Mouse (Mus musculus) stomach, embryonic 14.5 days (tissue): ENCODE data around the gene Dpagt1. TPM values are rescaled to one million over a fixed set of nuclear protein-coding genes. Genes with fewer than 3 reads are reported as not detected.
"Not testable (repeated sequence)": the region's sequence is repeated elsewhere in the genome, so short reads cannot be mapped to it uniquely, and the experiment has no call there.

Experiments
- ATAC-seq: fragments of 200-750 bp; cut with Nextera tagmentation; 2 replicates; pipeline ENCODE4 v1.8.0; 2017; ENCODE audit warnings: low read depth, moderate TSS enrichment; ENCODE audit not compliant: insufficient number of reproducible peaks, insufficient read depth, low FRiP score
- H3K27ac ChIP-seq: fragments of 300-500 bp; sonication (generic); 2 replicates; pipeline ENCODE4 v1.5.1; 2014; ENCODE audit warnings: mild to moderate bottlenecking, low read length, moderate library complexity, mixed read lengths
- H3K27me3 ChIP-seq: fragments of 300-500 bp; sonication (generic); 2 replicates; pipeline ENCODE4 v1.6.1; 2014; ENCODE audit warnings: low read length, control low read depth, mixed read lengths; ENCODE audit not compliant: control insufficient read depth, insufficient read depth
- H3K36me3 ChIP-seq: fragments of 300-500 bp; sonication (generic); 2 replicates; pipeline ENCODE4 v1.6.1; 2014; ENCODE audit warnings: mild to moderate bottlenecking, control low read depth, low read length, moderate library complexity, mixed read lengths; ENCODE audit not compliant: control insufficient read depth, insufficient read depth
- H3K4me1 ChIP-seq: fragments of 300-500 bp; sonication (generic); 2 replicates; pipeline ENCODE4 v1.6.1; 2014; ENCODE audit warnings: low read length, control low read depth, mixed read lengths; ENCODE audit not compliant: control insufficient read depth, insufficient read depth
- H3K4me2 ChIP-seq: fragments of 300-500 bp; sonication (generic); replicated peaks from 2 replicates; pipeline ENCODE4 v1.6.1; 2014; ENCODE audit warnings: low read depth, low read length, control low read depth
- H3K4me3 ChIP-seq: fragments of 300-500 bp; sonication (generic); 2 replicates; pipeline ENCODE4 v1.5.1; 2014; ENCODE audit warnings: low read depth, low read length, control low read depth
- H3K9ac ChIP-seq: fragments of 300-500 bp; sonication (generic); replicated peaks from 2 replicates; pipeline ENCODE4 v1.6.1; 2014; ENCODE audit warnings: low read depth, mild to moderate bottlenecking, control low read depth, low read length, moderate library complexity, mixed read lengths
- H3K9me3 ChIP-seq: fragments of 300-500 bp; sonication (generic); 2 replicates; pipeline ENCODE4 v1.6.1; 2016; ENCODE audit warnings: low read depth, low read length, control low read depth; ENCODE audit not compliant: control insufficient read depth
- WGBS: fragments of 180-500 bp; shearing (Covaris S2); extraction: QIAGEN DNeasy Blood & Tissue Kit; methylation state at CpG from one replicate; pipeline ENCODE4 v1.1.7; 2014; 5-methylcytosine and 5-hydroxymethylcytosine counted together
- polyA plus RNA-seq: library from polyadenylated mRNA; unstranded; fragments of >200 nt; fragmentation: Nextera tagmentation; extraction: Ambion mirVana; gene quantifications from 2 replicates; pipeline ENCODE4 v1.2.1, GENCODE M21; 2014

Dpagt1 gene
- polyA plus RNA-seq, 1 experiment from 2014 or later: 46.7 TPM

GRCm38 (mm10) chr9:44323656-44324055 is 2.2 kb upstream of the Dpagt1 start:
- not testable (repeated sequence) for H3K4me3 ChIP-seq, H3K36me3 ChIP-seq, ATAC-seq, H3K9me3 ChIP-seq, H3K4me2 ChIP-seq, H3K27ac ChIP-seq, H3K27me3 ChIP-seq, H3K9ac ChIP-seq
- WGBS: 77% methylated on average over 4 of the region's 4 CpGs
- peaks cover 19% of the 10 kb centered on the region for H3K4me1 ChIP-seq

GRCm38 (mm10) chr9:44324147-44324546 is 1.7 kb upstream of the Dpagt1 start:
- no peak overlapping the region for H3K4me3 ChIP-seq
- no peaks in the 10 kb centered on the region for H3K27me3 ChIP-seq
- 67% methylated on average over 6 of the region's 6 CpGs for WGBS
- H3K9me3 ChIP-seq: no peaks in the 10 kb centered on the region
- no peak overlapping the region for H3K4me2 ChIP-seq
- no peak for ATAC-seq
- peaks cover 14% of the 10 kb centered on the region for H3K4me1 ChIP-seq
- H3K9ac ChIP-seq: no peak overlapping the region
- no peak overlapping the region for H3K27ac ChIP-seq
- H3K36me3 ChIP-seq: peaks cover 5% of the 10 kb centered on the region; the same call in 1 of the 2 replicates

DNA sequence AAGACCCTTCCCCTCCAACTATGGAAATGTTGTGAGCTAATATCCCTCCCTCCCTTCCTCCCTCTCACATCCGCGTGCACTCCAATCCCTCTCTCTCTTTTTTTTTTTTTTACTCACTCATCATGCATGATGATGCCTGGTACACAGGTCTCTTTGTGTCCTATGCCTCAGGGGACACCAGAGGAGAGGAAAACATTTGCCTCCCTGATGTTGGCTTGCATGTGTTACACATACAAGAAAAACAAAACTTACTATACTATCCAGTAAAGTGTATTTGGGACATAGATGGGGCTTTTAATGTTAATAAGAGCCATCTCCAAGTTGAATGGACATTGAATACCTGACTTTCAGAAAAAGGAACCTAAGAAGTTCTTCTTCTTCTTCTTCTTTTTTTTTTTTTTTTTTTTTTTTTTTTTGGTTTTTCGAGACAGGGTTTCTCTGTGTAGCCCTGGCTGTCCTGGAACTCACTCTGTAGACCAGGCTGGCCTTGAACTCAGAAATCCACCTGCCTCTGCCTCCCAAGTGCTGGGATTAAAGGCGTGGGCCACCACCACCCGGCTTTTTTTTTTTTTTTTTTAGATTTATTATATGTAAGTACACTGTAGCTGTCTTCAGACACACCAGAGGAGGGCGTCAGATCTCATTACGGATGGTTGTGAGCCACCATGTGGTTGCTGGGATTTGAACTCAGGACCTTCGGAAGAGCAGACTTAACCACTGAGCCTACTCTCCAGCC is 619 bp upstream of the Dpagt1 start:
- H3K27me3 ChIP-seq, H3K9me3 ChIP-seq, ATAC-seq, H3K9ac ChIP-seq: not testable (repeated sequence)
- WGBS: 54% methylated on average over 6 of the region's 8 CpGs
- Histone ChIP-seq H3K36me3 (peaks cover 10% of the 10 kb centered on the region; the same call in 1 of the 2 replicates), H3K27ac (peak overlapping the region; percentile 86; the same call in 1 of the 2 replicates), H3K4me2 (peak overlapping the region; percentile 74), H3K4me1 (peaks cover 13% of the 10 kb centered on the region), H3K4me3 (0 out of 2 replicates have a peak overlapping the region, but pooled peaks have one; percentile 62)

DNA sequence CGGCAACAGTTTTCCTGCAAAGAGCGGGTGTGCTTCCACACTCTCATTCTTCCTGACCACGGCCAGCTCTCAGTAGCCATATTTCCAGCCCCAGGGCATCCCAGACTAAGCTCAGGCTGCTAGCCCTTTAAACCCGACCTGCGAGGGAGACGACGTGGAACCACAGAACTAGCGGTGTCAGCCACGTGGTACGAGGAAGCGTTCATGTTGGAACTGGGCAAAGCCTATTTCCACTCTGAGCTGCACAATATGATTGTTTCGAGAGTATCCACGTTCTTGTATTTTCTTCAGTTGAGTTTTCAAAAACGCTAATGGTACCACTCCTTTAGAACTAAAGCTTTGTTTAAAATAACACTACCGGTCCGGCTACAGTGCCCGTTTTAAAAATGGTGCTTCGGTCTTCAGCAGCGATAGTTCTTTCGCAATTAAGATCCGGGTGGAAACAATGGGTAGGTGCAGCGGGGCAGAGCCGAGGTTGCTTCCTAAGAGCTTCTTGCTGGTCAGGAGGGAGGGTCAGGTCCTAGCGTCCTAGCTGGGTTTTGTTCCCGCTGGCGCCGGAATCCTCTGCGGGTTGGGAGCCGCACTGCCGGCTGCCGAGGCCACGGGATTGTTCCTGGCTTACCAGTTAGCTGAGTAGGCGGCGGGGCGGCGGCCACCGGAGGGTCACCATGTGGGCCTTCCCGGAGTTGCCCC is 698 bp downstream of the Dpagt1 start:
- Histone ChIP-seq H3K9me3 (no peaks in the 10 kb centered on the region), H3K27ac (peak overlapping the region; percentile 86), H3K36me3 (peaks cover 20% of the 10 kb centered on the region), H3K27me3 (no peaks in the 10 kb centered on the region), H3K4me1 (peaks cover 13% of the 10 kb centered on the region), H3K4me2 (peak overlapping the region; percentile 74), H3K9ac (peak overlapping the region; percentile 69), H3K4me3 (peak overlapping the region; percentile 62)
- peak; percentile 89 for ATAC-seq
- WGBS: under 1% methylated on average over 38 of the region's 38 CpGs

GRCm38 (mm10) chr9:44327064-44327711 is 1.4 kb downstream of the Dpagt1 start:
- ATAC-seq: peak; percentile 42; the same call in 1 of the 2 replicates
- peak overlapping the region; percentile 69 for H3K9ac ChIP-seq
- peaks cover 13% of the 10 kb centered on the region for H3K4me1 ChIP-seq
- H3K27me3 ChIP-seq: no peaks in the 10 kb centered on the region
- peak overlapping the region; percentile 86 for H3K27ac ChIP-seq
- H3K36me3 ChIP-seq: peaks cover 25% of the 10 kb centered on the region
- no peaks in the 10 kb centered on the region for H3K9me3 ChIP-seq
- peak overlapping the region; percentile 74 for H3K4me2 ChIP-seq
- WGBS: under 1% methylated on average over 22 of the region's 22 CpGs
- H3K4me3 ChIP-seq: peak overlapping the region; percentile 62

GRCm38 (mm10) chr9:44327926-44328325 is 2.1 kb downstream of the Dpagt1 start:
- H3K27me3 ChIP-seq: no peaks in the 10 kb centered on the region
- peaks cover 13% of the 10 kb centered on the region for H3K4me1 ChIP-seq
- H3K27ac ChIP-seq: no peak overlapping the region; the same call in 1 of the 2 replicates
- H3K4me3 ChIP-seq: peak overlapping the region; percentile 62; the same call in 1 of the 2 replicates
- H3K9ac ChIP-seq: peak overlapping the region; percentile 69; the same call in 1 of the 2 replicates
- peak overlapping the region; percentile 74 for H3K4me2 ChIP-seq
- 83% methylated on average over 5 of the region's 5 CpGs for WGBS
- H3K9me3 ChIP-seq: no peaks in the 10 kb centered on the region
- no peak for ATAC-seq
- peaks cover 32% of the 10 kb centered on the region for H3K36me3 ChIP-seq

DNA sequence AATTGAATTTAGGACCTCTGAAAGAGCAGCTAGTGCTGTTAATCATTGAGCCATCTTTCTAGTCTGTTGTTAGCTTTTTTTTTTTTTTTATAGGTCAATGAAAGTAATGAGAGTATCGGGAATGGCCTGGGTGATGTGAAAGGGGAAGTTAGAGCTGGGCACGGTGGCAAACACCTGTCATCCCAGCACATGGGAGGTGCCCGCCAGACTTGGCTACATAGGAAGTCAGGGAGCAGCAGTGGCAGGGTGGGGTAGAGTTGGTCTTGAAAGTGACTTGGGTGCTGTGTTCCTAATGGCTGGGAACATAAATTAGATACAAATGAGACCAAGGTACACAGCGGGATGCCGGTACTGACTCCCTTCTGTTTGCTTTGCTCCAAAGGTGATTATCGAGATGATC is 4.9 kb downstream of the Dpagt1 start:
- no peaks in the 10 kb centered on the region for H3K27me3 ChIP-seq
- H3K9me3 ChIP-seq: no peaks in the 10 kb centered on the region
- no peak overlapping the region for H3K27ac ChIP-seq
- H3K4me1 ChIP-seq: peaks cover 12% of the 10 kb centered on the region
- H3K36me3 ChIP-seq: peaks cover 41% of the 10 kb centered on the region
- H3K4me3 ChIP-seq: no peak overlapping the region
- 93% methylated on average over 6 of the region's 6 CpGs for WGBS
- H3K9ac ChIP-seq: no peak overlapping the region
- no peak overlapping the region for H3K4me2 ChIP-seq
- ATAC-seq: no peak

- H3K27me3 ChIP-seq: no peaks in the 10 kb centered on the region
- H3K27ac ChIP-seq: no peak overlapping the region
- H3K9ac ChIP-seq: no peak overlapping the region
- no peaks in the 10 kb centered on the region for H3K9me3 ChIP-seq
- 96% methylated on average over 13 of the region's 13 CpGs for WGBS
- no peak overlapping the region for H3K4me3 ChIP-seq
- peaks cover 16% of the 10 kb centered on the region for H3K4me1 ChIP-seq
- no peak overlapping the region for H3K4me2 ChIP-seq
- no peak for ATAC-seq
- peaks cover 53% of the 10 kb centered on the region for H3K36me3 ChIP-seq
These were observed 7.3 kb downstream of the Dpagt1 start for GRCm38 (mm10) chr9:44332918-44333638.
